Mouse (Mus musculus) forebrain, postnatal 0 days (tissue): Measurements from ENCODE around the gene 0610010K14Rik. TPM values are rescaled to one million over a fixed set of nuclear protein-coding genes. Genes with fewer than 3 reads are reported as not detected.

ENCODE experiments used
- ATAC-seq: fragments of 200-750 bp; cut with Nextera tagmentation; 2 replicates; pipeline ENCODE4 v1.8.0; 2017; ENCODE audit warnings: mild to moderate bottlenecking, moderate library complexity
- DNase-seq: peaks from one replicate; pipeline ENCODE4 v3.0.0-alpha.2; 2015
- H3K27ac ChIP-seq: fragments of 300-500 bp; sonication (generic); 2 replicates; pipeline ENCODE4 v1.5.1; 2014; ENCODE audit warnings: low read depth, mild to moderate bottlenecking, antibody characterized with exemption, low read length, moderate library complexity, mixed read lengths
- H3K27me3 ChIP-seq: fragments of 300-500 bp; sonication (generic); 2 replicates; pipeline ENCODE4 v1.6.1; 2014; ENCODE audit warnings: mild to moderate bottlenecking, low read length, mixed read lengths; ENCODE audit not compliant: insufficient read depth
- H3K36me3 ChIP-seq: fragments of 300-500 bp; sonication (generic); 2 replicates; pipeline ENCODE4 v1.6.1; 2014; ENCODE audit warnings: mild to moderate bottlenecking, moderate library complexity; ENCODE audit not compliant: insufficient read depth
- H3K4me1 ChIP-seq: fragments of 300-500 bp; sonication (generic); 2 replicates; pipeline ENCODE4 v1.6.1; 2014; ENCODE audit warnings: antibody characterized with exemption; ENCODE audit not compliant: insufficient read depth
- H3K4me2 ChIP-seq: fragments of 300-500 bp; sonication (generic); 2 replicates; pipeline ENCODE4 v1.6.1; 2014; ENCODE audit warnings: low read depth, mild to moderate bottlenecking, moderate library complexity
- H3K4me3 ChIP-seq: fragments of 300-500 bp; sonication (generic); 2 replicates; pipeline ENCODE4 v1.5.1; 2014; ENCODE audit warnings: low read depth, low read length, mixed read lengths
- H3K9ac ChIP-seq: fragments of 300-500 bp; sonication (generic); 2 replicates; pipeline ENCODE4 v1.6.1; 2014; ENCODE audit warnings: mild to moderate bottlenecking
- H3K9me3 ChIP-seq: fragments of 300-500 bp; sonication (generic); 2 replicates; pipeline ENCODE4 v1.6.1; 2016; ENCODE audit warnings: low read length
- CTCF ChIP-seq: sonication (generic); IDR thresholded peaks from 2 replicates; pipeline ENCODE4 v1.5.1; 2016; ENCODE audit warnings: antibody characterized with exemption, control low read depth, low read depth
- WGBS: fragments of 180-500 bp; shearing (Covaris S2); extraction: QIAGEN DNeasy Blood & Tissue Kit; methylation state at CpG from one replicate; pipeline ENCODE4 v1.1.7; 2014; 5-methylcytosine and 5-hydroxymethylcytosine counted together
- polyA plus RNA-seq: library from polyadenylated mRNA; unstranded; fragments of >200 nt; fragmentation: Nextera tagmentation; extraction: Ambion mirVana; gene quantifications from 2 replicates; pipeline ENCODE4 v1.2.1, GENCODE M21; 2015
- total RNA-seq: library from RNA; depleted of rRNA; stranded (reverse); fragments of >200 nt; gene quantifications from 2 replicates; pipeline ENCODE4 v1.2.3, GENCODE M21; 2014

Gene 0610010K14Rik
- total and polyA plus RNA-seq, 2 experiments from 2014 or later, result 48.7 to 161 TPM

GRCm38 (mm10) chr11:70218039-70218438 is 19.7 kb downstream of the 0610010K14Rik start:
- peaks cover 7% of the 10 kb centered on the region for H3K36me3 ChIP-seq
- peaks cover 20% of the 10 kb centered on the region for H3K27me3 ChIP-seq
- DNase-seq, result no peak
- H3K4me3 ChIP-seq, result no peak overlapping the region
- 91% methylated on average over 4 of the region's 4 CpGs for WGBS
- H3K9ac ChIP-seq, result no peak overlapping the region
- H3K27ac ChIP-seq, result no peak overlapping the region
- no peak for TF ChIP-seq CTCF
- no peak for ATAC-seq
- H3K4me2 ChIP-seq, result no peak overlapping the region
- peaks cover 38% of the 10 kb centered on the region for H3K4me1 ChIP-seq
- H3K9me3 ChIP-seq, result no peaks in the 10 kb centered on the region

- H3K4me1 ChIP-seq, result peaks cover 27% of the 10 kb centered on the region
- 50% methylated on average over 3 of the region's 3 CpGs for WGBS
- H3K9ac ChIP-seq, result no peak overlapping the region
- peaks cover 7% of the 10 kb centered on the region for H3K36me3 ChIP-seq
- DNase-seq, result no peak
- no peak for TF ChIP-seq CTCF
- H3K27ac ChIP-seq, result no peak overlapping the region
- no peaks in the 10 kb centered on the region for H3K9me3 ChIP-seq
- H3K4me2 ChIP-seq, result no peak overlapping the region
- no peak for ATAC-seq
- peaks cover 23% of the 10 kb centered on the region for H3K27me3 ChIP-seq
- H3K4me3 ChIP-seq, result no peak overlapping the region
Measured at GRCm38 (mm10) chr11:70216103-70216502, 21.6 kb downstream of the 0610010K14Rik start.

GRCm38 (mm10) chr11:70215301-70215700 is 22.4 kb downstream of the 0610010K14Rik start:
- no peak for DNase-seq
- Histone ChIP-seq H3K27ac (no peak overlapping the region), H3K36me3 (peaks cover 7% of the 10 kb centered on the region), H3K4me3 (no peak overlapping the region), H3K9me3 (no peaks in the 10 kb centered on the region), H3K4me2 (peak overlapping the region; percentile 80; the same call in 1 of the 2 replicates), H3K4me1 (peaks cover 27% of the 10 kb centered on the region), H3K27me3 (peaks cover 23% of the 10 kb centered on the region), H3K9ac (no peak overlapping the region)
- no peak for ATAC-seq
- WGBS, result 14% methylated on average over 22 of the region's 22 CpGs
- no peak for TF ChIP-seq CTCF

- TF ChIP-seq CTCF, result no peak
- Histone ChIP-seq H3K9me3 (no peaks in the 10 kb centered on the region), H3K36me3 (peaks cover 7% of the 10 kb centered on the region), H3K27ac (no peak overlapping the region), H3K4me2 (peak overlapping the region; percentile 80), H3K9ac (no peak overlapping the region), H3K27me3 (peaks cover 23% of the 10 kb centered on the region), H3K4me1 (peaks cover 25% of the 10 kb centered on the region), H3K4me3 (peak overlapping the region; percentile 41)
- ATAC-seq (no peak), DNase-seq (no peak)
- 7% methylated on average over 18 of the region's 18 CpGs for WGBS
Measured at GRCm38 (mm10) chr11:70214856-70215209, 22.9 kb downstream of the 0610010K14Rik start.

- WGBS, result 4% methylated on average over 46 of the region's 46 CpGs
- ATAC-seq, result peak; percentile 28; the same call in 1 of the 2 replicates
Measured at GRCm38 (mm10) chr11:70214191-70214855, 23.4 kb downstream of the 0610010K14Rik start.

GRCm38 (mm10) chr11:70213736-70214135 is 24.0 kb downstream of the 0610010K14Rik start:
- no peak overlapping the region for H3K27ac ChIP-seq
- peaks cover 14% of the 10 kb centered on the region for H3K4me1 ChIP-seq
- TF ChIP-seq CTCF, result no peak
- H3K36me3 ChIP-seq, result peaks cover 7% of the 10 kb centered on the region
- peaks cover 23% of the 10 kb centered on the region for H3K27me3 ChIP-seq
- peak overlapping the region; percentile 80 for H3K4me2 ChIP-seq
- 5% methylated on average over 26 of the region's 26 CpGs for WGBS
- peak overlapping the region; percentile 41 for H3K4me3 ChIP-seq
- peak; percentile 32 for ATAC-seq
- DNase-seq, result peak; percentile 27
- no peaks in the 10 kb centered on the region for H3K9me3 ChIP-seq
- peak overlapping the region; percentile 54 for H3K9ac ChIP-seq

More at GRCm38 (mm10) chr11:70214191-70214855, 23.4 kb downstream of the 0610010K14Rik start:
- Histone ChIP-seq H3K9me3 (no peaks in the 10 kb centered on the region), H3K4me2 (peak overlapping the region; percentile 80), H3K9ac (peak overlapping the region; percentile 54), H3K4me1 (peaks cover 19% of the 10 kb centered on the region), H3K27ac (no peak overlapping the region), H3K36me3 (peaks cover 7% of the 10 kb centered on the region), H3K27me3 (peaks cover 23% of the 10 kb centered on the region), H3K4me3 (peak overlapping the region; percentile 41)
- peak; percentile 44 for DNase-seq
- no peak for TF ChIP-seq CTCF

GRCm38 (mm10) chr11:70212896-70213295 is 24.8 kb downstream of the 0610010K14Rik start:
- peak overlapping the region; percentile 41; the same call in 1 of the 2 replicates for H3K4me3 ChIP-seq
- peaks cover 23% of the 10 kb centered on the region for H3K27me3 ChIP-seq
- TF ChIP-seq CTCF, result peak; percentile 81
- ATAC-seq (peak; percentile 68; the same call in 1 of the 2 replicates), DNase-seq (peak; percentile 88)
- H3K27ac ChIP-seq, result no peak overlapping the region
- 10% methylated on average over 9 of the region's 9 CpGs for WGBS
- H3K36me3 ChIP-seq, result peaks cover 7% of the 10 kb centered on the region
- no peaks in the 10 kb centered on the region for H3K9me3 ChIP-seq
- H3K9ac ChIP-seq, result no peak overlapping the region
- peak overlapping the region; percentile 80; the same call in 1 of the 2 replicates for H3K4me2 ChIP-seq
- H3K4me1 ChIP-seq, result peaks cover 12% of the 10 kb centered on the region
